ENCODE assay signal across 10 mouse cellular contexts in genomic region chr11:79071082-79071972, GRCm38 (mm10).
DNase-seq lines count a peak whose midpoint lies in the region; ATAC-seq and TF ChIP-seq lines count a peak whose summit lies in the region.
"Had no signal": no experiment of that assay in that cellular context is flagged by ENCODE, and none has a peak within 500 bp of the region (broad histone marks: within the 10 kb centered on the region; RNA-seq: fewer than 3 reads in every experiment).

No protein-coding gene starts in this region.

- no peak for TF ChIP-seq EP300 in stomach, postnatal 0 days (optimal IDR thresholded peaks at IDR 0.05)

- 76% methylated on average over 7 of the region's 7 CpGs for WGBS in intestine, postnatal 0 days
- 74% methylated on average over 7 of the region's 7 CpGs for WGBS in stomach, postnatal 0 days
- WGBS in kidney, embryonic 14.5 days: 84% methylated on average over 7 of the region's 7 CpGs

- no peak overlapping the region for H3K9ac ChIP-seq in intestine, postnatal 0 days (ENCODE audit: low read depth, low read length)
- H3K9ac ChIP-seq in stomach, postnatal 0 days (ENCODE audit: low read length): no peak overlapping the region
- H3K9ac ChIP-seq in kidney, embryonic 14.5 days (ENCODE audit: low read depth, low read length): no peak overlapping the region

- H3K4me1 ChIP-seq in intestine, postnatal 0 days (replicated peaks; ENCODE audit: control insufficient read depth, insufficient read depth, low read length): no peaks in the 10 kb centered on the region
- no peaks in the 10 kb centered on the region for H3K4me1 ChIP-seq in stomach, postnatal 0 days (replicated peaks; ENCODE audit: control insufficient read depth, insufficient read depth)
- H3K4me1 ChIP-seq in kidney, embryonic 14.5 days (ENCODE audit: control insufficient read depth, insufficient read depth, low read length): no peaks in the 10 kb centered on the region

- no peaks in the 10 kb centered on the region for H3K9me3 ChIP-seq in intestine, postnatal 0 days (ENCODE audit: control insufficient read depth)
- no peaks in the 10 kb centered on the region for H3K9me3 ChIP-seq in stomach, postnatal 0 days (ENCODE audit: control insufficient read depth, low read length)
- no peaks in the 10 kb centered on the region for H3K9me3 ChIP-seq in kidney, embryonic 14.5 days (ENCODE audit: control insufficient read depth, low read length)

- peaks cover 50% of the 10 kb centered on the region for H3K36me3 ChIP-seq in intestine, postnatal 0 days (ENCODE audit: control insufficient read depth, insufficient read depth)
- H3K36me3 ChIP-seq in stomach, postnatal 0 days (ENCODE audit: control insufficient read depth, insufficient read depth, low read length): no peaks in the 10 kb centered on the region
- H3K36me3 ChIP-seq in kidney, embryonic 14.5 days (ENCODE audit: control insufficient read depth, insufficient read depth, low read length): no peaks in the 10 kb centered on the region

- DNase-seq in ovary, postnatal 36 days (ENCODE audit: low spot score): peak; percentile 64
- no peak for DNase-seq in ovary, postnatal 14 days (ENCODE audit: low spot score)
- peak; percentile 90 for DNase-seq in c-Kit-negative CD71-positive TER-119-positive erythroid progenitor cells, embryonic 14.5 days (ENCODE audit: low read depth, low spot score)
- peak; percentile 43 for DNase-seq in stomach, postnatal 0 days (ENCODE audit: low spot score)
- no peak for DNase-seq in urinary bladder, adult 18-20 months (ENCODE audit: low spot score in 2 of 2)
- DNase-seq in thymus, postnatal 36 days: no peak
- DNase-seq: cerebellum, adult 8-10 months had no signal

- TF ChIP-seq CTCF in intestine, postnatal 0 days (IDR thresholded peaks at IDR 0.05; ENCODE audit: low read depth): no peak
- TF ChIP-seq CTCF in stomach, postnatal 0 days (IDR thresholded peaks at IDR 0.05; ENCODE audit: low read depth): no peak

- H3K27ac ChIP-seq in intestine, postnatal 0 days (ENCODE audit: low read depth, low read length): no peak overlapping the region
- H3K27ac ChIP-seq in stomach, postnatal 0 days (replicated peaks): no peak overlapping the region
- no peak overlapping the region for H3K27ac ChIP-seq in kidney, embryonic 14.5 days (ENCODE audit: low read depth, low read length)
- H3K27ac ChIP-seq: kidney, postnatal 0 days had no signal

- H3K4me3 ChIP-seq in intestine, postnatal 0 days (ENCODE audit: low read depth, low read length): no peak overlapping the region
- H3K4me3 ChIP-seq in stomach, postnatal 0 days (ENCODE audit: low read depth, low read length): no peak overlapping the region
- no peak overlapping the region for H3K4me3 ChIP-seq in kidney, embryonic 14.5 days (ENCODE audit: low read length)

- no peaks in the 10 kb centered on the region for H3K27me3 ChIP-seq in intestine, postnatal 0 days (replicated peaks; ENCODE audit: control insufficient read depth, insufficient read depth, low read length)
- no peaks in the 10 kb centered on the region for H3K27me3 ChIP-seq in stomach, postnatal 0 days (ENCODE audit: control insufficient read depth, insufficient read depth, low read length)
- H3K27me3 ChIP-seq in kidney, embryonic 14.5 days (ENCODE audit: control insufficient read depth, insufficient read depth, low read length): no peaks in the 10 kb centered on the region

- no peak overlapping the region for H3K4me2 ChIP-seq in intestine, postnatal 0 days (replicated peaks; ENCODE audit: low read depth)
- no peak overlapping the region for H3K4me2 ChIP-seq in stomach, postnatal 0 days (replicated peaks; ENCODE audit: low read depth)
- no peak overlapping the region for H3K4me2 ChIP-seq in kidney, embryonic 14.5 days (replicated peaks; ENCODE audit: low read depth, low read length)

- peak; percentile 23; the same call in 1 of the 2 replicates for ATAC-seq in intestine, postnatal 0 days
- ATAC-seq in stomach, postnatal 0 days (ENCODE audit: low FRiP score, low TSS enrichment): peak; percentile 66
- no peak for ATAC-seq in kidney, embryonic 14.5 days (ENCODE audit: low FRiP score, low TSS enrichment)

Comparison
In these comparisons a context has a peak if more than half of its experiments do, and no peak if none do; other contexts are left out.
1. DNase-seq: peak in ovary, postnatal 36 days (single experiment), c-Kit-negative CD71-positive TER-119-positive erythroid progenitor cells, embryonic 14.5 days (single experiment) and stomach, postnatal 0 days (single experiment); none in ovary, postnatal 14 days (single experiment), urinary bladder, adult 18-20 months (0 of 2) and thymus, postnatal 36 days (0 of 2).